Mouse (Mus musculus): Measurements from ENCODE around the gene Vmn2r49. TPM values are rescaled to one million over a fixed set of nuclear protein-coding genes. Genes with fewer than 3 reads are reported as not detected.
"Not testable (repeated sequence)": the region's sequence is repeated elsewhere in the genome, so short reads cannot be mapped to it uniquely, and the experiment has no call there.

Gene Vmn2r49
- polyA plus RNA-seq (2012; ENCODE audit: insufficient read depth, insufficient read length, low replicate concordance, missing spikeins) = not detected in 2 replicates

- H3K4me3 ChIP-seq (ENCODE audit: insufficient read depth, low read depth, low read length); H3K27ac ChIP-seq (ENCODE audit: insufficient read depth, low read depth, low read length); H3K4me1 ChIP-seq (ENCODE audit: control insufficient read depth, insufficient read depth, low read length): not testable (repeated sequence)
- WGBS = 65% methylated on average over 2 of the region's 2 CpGs
These were observed at the start of gene Vmn2r49 for GRCm38 (mm10) chr7:9992157-9992556. Gene Vmn2r49, minus strand, starts transcription at chr7:9992257.

GRCm38 (mm10) chr7:9953485-9953884 is 38.6 kb downstream of the Vmn2r49 start, which contains the start of gene Vmn2r48:
Gene Vmn2r48, minus strand, starts transcription at chr7:9953585.
- not testable (repeated sequence) for H3K27ac ChIP-seq (ENCODE audit: insufficient read depth, low read depth, low read length); H3K4me1 ChIP-seq (ENCODE audit: control insufficient read depth, insufficient read depth, low read length); H3K4me3 ChIP-seq (ENCODE audit: insufficient read depth, low read depth, low read length)
- 81% methylated on average over 2 of the region's 2 CpGs for WGBS

Other genes with a start within 250 kb of the Vmn2r49 start
- not detected in 2 replicates for gene Vmn2r46, start 221.7 kb downstream of the Vmn2r49 start, polyA plus RNA-seq (2012; ENCODE audit: insufficient read depth, insufficient read length, low replicate concordance, missing spikeins)
- gene Vmn2r47, start 150.9 kb downstream of the Vmn2r49 start, polyA plus RNA-seq (2012; ENCODE audit: insufficient read depth, insufficient read length, low replicate concordance, missing spikeins) = not detected in 2 replicates
- not detected in 2 replicates for gene Vmn2r48, start 38.7 kb downstream of the Vmn2r49 start, polyA plus RNA-seq (2012; ENCODE audit: insufficient read depth, insufficient read length, low replicate concordance, missing spikeins)
- not detected in 2 replicates for gene Vmn2r50, start 61.0 kb upstream of the Vmn2r49 start, polyA plus RNA-seq (2012; ENCODE audit: insufficient read depth, insufficient read length, low replicate concordance, missing spikeins)
- gene Vmn2r51, start 113.5 kb upstream of the Vmn2r49 start, polyA plus RNA-seq (2012; ENCODE audit: insufficient read depth, insufficient read length, low replicate concordance, missing spikeins) = not detected in 2 replicates
- not detected in 2 replicates for gene Vmn2r52, start 184.3 kb upstream of the Vmn2r49 start, polyA plus RNA-seq (2012; ENCODE audit: insufficient read depth, insufficient read length, low replicate concordance, missing spikeins)

Data from olfactory bulb, adult 2 months (tissue).